Mouse (Mus musculus) ES-E14 (cell line): ENCODE data around the gene Zfpm1.

Source experiments
- HCFC1 ChIP-seq: IDR thresholded peaks from 2 replicates; pipeline ENCODE4 v1.6.1; 2012; ENCODE audit warnings: low read length, inconsistent platforms, borderline replicate concordance; ENCODE audit not compliant: insufficient read depth
- MAFK ChIP-seq: IDR thresholded peaks from 2 replicates; pipeline ENCODE4 v1.6.1; 2014; ENCODE audit warnings: mild to moderate bottlenecking, low read depth, low read length, inconsistent platforms; ENCODE audit not compliant: insufficient read depth

DNA sequence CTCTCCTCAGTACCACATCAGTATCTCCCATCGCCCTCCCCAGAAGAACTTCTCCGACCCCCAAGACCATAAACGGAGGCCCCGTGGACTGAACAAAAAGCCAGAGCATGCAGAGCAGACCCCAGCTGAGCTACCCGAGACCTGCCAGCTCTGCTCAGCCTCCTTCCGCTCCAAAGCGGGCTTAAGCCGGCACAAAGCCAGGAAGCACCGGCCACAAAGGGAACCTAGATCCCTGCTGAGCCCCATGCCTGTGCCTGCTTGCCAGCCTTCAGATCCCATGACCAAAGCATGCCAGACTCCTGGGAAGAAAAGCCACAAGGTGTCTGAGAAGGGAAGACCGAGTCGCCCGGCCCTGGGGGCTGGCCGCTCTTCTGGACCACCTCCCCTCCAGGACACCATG lies 15.1 kb upstream of the Zfpm1 start:
- TF ChIP-seq HCFC1 (no peak), MAFK (no peak)
